Mouse (Mus musculus) brain, embryonic 14.5 days (tissue): ENCODE data around the gene Spats2.

Experiments
- CTCF ChIP-seq: fragments of 200-500 bp; IDR thresholded peaks from 2 replicates; pipeline ENCODE4 v1.5.1; 2012; ENCODE audit warnings: inconsistent platforms, mild to moderate bottlenecking, moderate library complexity, borderline replicate concordance; ENCODE audit not compliant: insufficient read depth, insufficient read length; ENCODE audit errors: extremely low read depth
- POLR2A ChIP-seq: fragments of 200-500 bp; IDR thresholded peaks from 2 replicates; pipeline ENCODE4 v1.6.1; 2012; ENCODE audit warnings: mild to moderate bottlenecking, inconsistent platforms, borderline replicate concordance; ENCODE audit not compliant: poor library complexity, insufficient read depth, insufficient read length, severe bottlenecking; ENCODE audit errors: extremely low read depth

DNA sequence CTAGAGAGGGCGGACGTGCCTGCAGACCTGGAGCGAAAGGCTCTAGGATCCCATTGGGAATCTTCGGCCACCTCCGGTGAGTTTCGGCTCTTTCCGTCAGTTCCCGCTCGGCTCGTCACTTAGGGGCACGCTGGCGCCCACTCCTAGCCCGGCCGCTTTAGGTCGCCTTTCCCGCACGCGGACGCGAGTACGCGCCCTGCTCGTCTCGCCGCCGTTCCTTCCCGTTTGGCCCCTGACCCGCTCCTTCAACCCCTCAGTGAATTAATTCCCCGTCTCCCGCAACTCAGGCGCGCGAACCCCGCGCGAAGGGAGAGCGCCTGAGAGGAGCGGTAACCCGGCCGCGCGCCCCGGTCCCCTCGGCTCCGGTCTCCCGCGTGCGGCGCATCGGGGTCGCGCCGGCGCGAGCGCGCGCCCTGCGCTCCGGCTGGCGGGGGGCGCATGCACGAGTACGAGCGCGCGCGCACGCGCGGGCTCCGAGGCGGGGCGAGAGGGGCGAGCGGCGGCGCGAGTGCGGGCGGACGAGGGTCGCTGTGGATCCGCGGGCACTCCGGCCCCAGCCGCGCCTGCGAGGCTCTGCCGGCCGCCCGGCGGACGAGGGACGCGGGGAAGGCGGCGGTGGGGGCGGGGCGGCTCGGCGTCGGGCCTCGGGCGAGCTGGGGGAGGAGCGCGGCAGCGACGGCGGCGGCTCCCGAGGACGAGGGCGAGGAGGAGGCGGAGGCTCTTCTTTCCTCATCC is 532 bp downstream of the Spats2 start:
- TF ChIP-seq CTCF = no peak
- TF ChIP-seq POLR2A = peak; percentile 96
